Mouse (Mus musculus): Measurements from ENCODE around the gene Pmm1. TPM values are rescaled to one million over a fixed set of nuclear protein-coding genes. Genes with fewer than 3 reads are reported as not detected.
A peak's percentile ranks its signal among the peaks of the same experiment; 100 is the strongest.
"Not testable (repeated sequence)": the region's sequence is repeated elsewhere in the genome, so short reads cannot be mapped to it uniquely, and the experiment has no call there.

Pmm1 gene
- polyA plus RNA-seq, 1 experiment from 2014 or later = 37.7 TPM

- H3K4me1 ChIP-seq (replicated peaks; ENCODE audit: control insufficient read depth, insufficient read depth, low read length) = no peaks in the 10 kb centered on the region
- H3K36me3 ChIP-seq (ENCODE audit: control insufficient read depth, insufficient read depth, low read length) = peaks cover 46% of the 10 kb centered on the region
- H3K27me3 ChIP-seq (ENCODE audit: control insufficient read depth, insufficient read depth, low read depth, low read length) = no peaks in the 10 kb centered on the region
- H3K27ac ChIP-seq (ENCODE audit: low read length) = no peak overlapping the region
- no peaks in the 10 kb centered on the region for H3K9me3 ChIP-seq (ENCODE audit: control insufficient read depth, low read length)
- 62% methylated on average over 2 of the region's 2 CpGs for WGBS
- no peak overlapping the region for H3K4me2 ChIP-seq (ENCODE audit: low read depth, low read length)
- no peak overlapping the region for H3K4me3 ChIP-seq (ENCODE audit: low read length)
- no peak overlapping the region for H3K9ac ChIP-seq (ENCODE audit: low read length)
- ATAC-seq (ENCODE audit: low read depth) = no peak
Measured at GRCm38 (mm10) chr15:81912498-81912897, 48.2 kb downstream of the Pmm1 start.

- WGBS = 92% methylated on average over 4 of the region's 4 CpGs
- not testable (repeated sequence) for H3K4me2 ChIP-seq (ENCODE audit: low read depth, low read length); ATAC-seq (ENCODE audit: low read depth); H3K27me3 ChIP-seq (ENCODE audit: control insufficient read depth, insufficient read depth, low read depth, low read length); H3K4me1 ChIP-seq (replicated peaks; ENCODE audit: control insufficient read depth, insufficient read depth, low read length); H3K27ac ChIP-seq (ENCODE audit: low read length); H3K9me3 ChIP-seq (ENCODE audit: control insufficient read depth, low read length); H3K4me3 ChIP-seq (ENCODE audit: low read length); H3K9ac ChIP-seq (ENCODE audit: low read length)
- H3K36me3 ChIP-seq (ENCODE audit: control insufficient read depth, insufficient read depth, low read length) = peaks cover 46% of the 10 kb centered on the region
Measured at GRCm38 (mm10) chr15:81908767-81909166, 52.0 kb downstream of the Pmm1 start.

GRCm38 (mm10) chr15:81907953-81908352 lies 52.8 kb downstream of the Pmm1 start:
- ATAC-seq (ENCODE audit: low read depth) = no peak
- H3K4me1 ChIP-seq (replicated peaks; ENCODE audit: control insufficient read depth, insufficient read depth, low read length) = no peaks in the 10 kb centered on the region
- no peak overlapping the region for H3K4me2 ChIP-seq (ENCODE audit: low read depth, low read length)
- no peaks in the 10 kb centered on the region for H3K27me3 ChIP-seq (ENCODE audit: control insufficient read depth, insufficient read depth, low read depth, low read length)
- 71% methylated on average over 8 of the region's 8 CpGs for WGBS
- no peak overlapping the region for H3K27ac ChIP-seq (ENCODE audit: low read length)
- no peak overlapping the region for H3K9ac ChIP-seq (ENCODE audit: low read length)
- H3K4me3 ChIP-seq (ENCODE audit: low read length) = no peak overlapping the region
- no peaks in the 10 kb centered on the region for H3K9me3 ChIP-seq (ENCODE audit: control insufficient read depth, low read length)
- H3K36me3 ChIP-seq (ENCODE audit: control insufficient read depth, insufficient read depth, low read length) = peaks cover 41% of the 10 kb centered on the region

GRCm38 (mm10) chr15:81904939-81905338 lies 55.8 kb downstream of the Pmm1 start:
- Histone ChIP-seq H3K4me3 (ENCODE audit: low read length) (no peak overlapping the region), H3K4me2 (ENCODE audit: low read depth, low read length) (no peak overlapping the region), H3K27me3 (ENCODE audit: control insufficient read depth, insufficient read depth, low read depth, low read length) (no peaks in the 10 kb centered on the region), H3K36me3 (ENCODE audit: control insufficient read depth, insufficient read depth, low read length) (peaks cover 43% of the 10 kb centered on the region), H3K9me3 (ENCODE audit: control insufficient read depth, low read length) (no peaks in the 10 kb centered on the region), H3K9ac (ENCODE audit: low read length) (no peak overlapping the region), H3K27ac (ENCODE audit: low read length) (no peak overlapping the region), H3K4me1 (replicated peaks; ENCODE audit: control insufficient read depth, insufficient read depth, low read length) (no peaks in the 10 kb centered on the region)
- WGBS = 36% methylated on average over 2 of the region's 2 CpGs
- 0 out of 2 replicates have a peak, but pooled peaks have one; percentile 17 for ATAC-seq (ENCODE audit: low read depth)

Other genes starting within 250 kb of the Pmm1 start
- gene Zc3h7b, start 215.9 kb downstream of the Pmm1 start, polyA plus RNA-seq (2015; fragmentation: Nextera tagmentation; extraction: Ambion mirVana) = 25.7 and 32.0 TPM in 2 replicates
- gene Rangap1, start 215.4 kb downstream of the Pmm1 start, polyA plus RNA-seq (2015; fragmentation: Nextera tagmentation; extraction: Ambion mirVana) = 94.6 and 95.7 TPM in 2 replicates
- gene Tef, start 158.5 kb downstream of the Pmm1 start, polyA plus RNA-seq (2015; fragmentation: Nextera tagmentation; extraction: Ambion mirVana) = 32.4 and 39.8 TPM in 2 replicates
- 32.3 and 36.0 TPM in 2 replicates for gene Tob2, start 102.1 kb downstream of the Pmm1 start, polyA plus RNA-seq (2015; fragmentation: Nextera tagmentation; extraction: Ambion mirVana)
- gene Phf5a, start 89.0 kb downstream of the Pmm1 start, polyA plus RNA-seq (2015; fragmentation: Nextera tagmentation; extraction: Ambion mirVana) = 146 and 148 TPM in 2 replicates
- 171 and 180 TPM in 2 replicates for gene Aco2, start 88.6 kb downstream of the Pmm1 start, polyA plus RNA-seq (2015; fragmentation: Nextera tagmentation; extraction: Ambion mirVana)
- gene Polr3h, start 34.7 kb downstream of the Pmm1 start, polyA plus RNA-seq (2015; fragmentation: Nextera tagmentation; extraction: Ambion mirVana) = 64.5 and 65.1 TPM in 2 replicates
- gene Csdc2, start 24.2 kb downstream of the Pmm1 start, polyA plus RNA-seq (2015; fragmentation: Nextera tagmentation; extraction: Ambion mirVana) = 10.0 and 10.7 TPM in 2 replicates
- not detected in 2 replicates for gene 1700029P11Rik, start 19.6 kb upstream of the Pmm1 start, polyA plus RNA-seq (2015; fragmentation: Nextera tagmentation; extraction: Ambion mirVana)
- gene Xrcc6, start 26.9 kb upstream of the Pmm1 start, polyA plus RNA-seq (2015; fragmentation: Nextera tagmentation; extraction: Ambion mirVana) = 72.0 and 77.0 TPM in 2 replicates
- gene Desi1, start 72.9 kb upstream of the Pmm1 start, polyA plus RNA-seq (2015; fragmentation: Nextera tagmentation; extraction: Ambion mirVana) = 21.6 and 22.7 TPM in 2 replicates
- gene Snu13, start 86.7 kb upstream of the Pmm1 start, polyA plus RNA-seq (2015; fragmentation: Nextera tagmentation; extraction: Ambion mirVana) = 260 and 272 TPM in 2 replicates
- not detected in 2 replicates for gene 4930407I10Rik, start 98.2 kb upstream of the Pmm1 start, polyA plus RNA-seq (2015; fragmentation: Nextera tagmentation; extraction: Ambion mirVana)
- gene Mei1, start 109.1 kb upstream of the Pmm1 start, polyA plus RNA-seq (2015; fragmentation: Nextera tagmentation; extraction: Ambion mirVana) = not detected in 2 replicates
- 16.9 and 17.1 TPM in 2 replicates for gene Ccdc134, start 167.0 kb upstream of the Pmm1 start, polyA plus RNA-seq (2015; fragmentation: Nextera tagmentation; extraction: Ambion mirVana)
- 105 and 108 TPM in 2 replicates for gene Srebf2, start 186.3 kb upstream of the Pmm1 start, polyA plus RNA-seq (2015; fragmentation: Nextera tagmentation; extraction: Ambion mirVana)

Data from lung, embryonic 16.5 days (tissue).